Mouse (Mus musculus) bone marrow, adult 2 months (tissue): ENCODE measurements around the gene Tmtc1.

Source experiments
- CTCF ChIP-seq: fragments of 200-500 bp; IDR thresholded peaks from 2 replicates; pipeline ENCODE4 v1.5.1; 2011; ENCODE audit warnings: low read length, control low read depth; ENCODE audit not compliant: control insufficient read depth, insufficient read depth
- POLR2A ChIP-seq: fragments of 200-500 bp; IDR thresholded peaks from 2 replicates; pipeline ENCODE4 v1.6.1; 2011; ENCODE audit warnings: low read depth, mild to moderate bottlenecking, control low read depth, low read length, borderline replicate concordance; ENCODE audit not compliant: control insufficient read depth

DNA sequence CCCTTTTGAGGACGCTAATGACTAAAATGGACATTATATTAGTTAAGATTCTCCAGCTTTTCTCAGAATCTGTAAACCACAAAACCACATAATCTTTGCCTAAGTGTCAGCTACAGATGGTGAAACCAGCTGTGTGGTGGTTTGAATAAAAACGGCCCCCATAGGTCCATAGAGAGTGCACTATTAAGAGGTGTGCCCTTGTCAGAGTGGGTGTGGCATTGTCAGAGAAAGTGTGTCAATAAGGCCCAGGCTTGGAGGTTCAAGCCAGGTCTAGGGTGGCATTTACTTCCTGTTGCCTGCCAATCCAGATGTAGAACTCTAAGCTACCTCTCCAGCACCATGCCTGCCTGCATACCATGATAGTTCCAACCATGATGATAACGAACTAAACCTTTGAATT is 99.2 kb downstream of the Tmtc1 start:
- TF ChIP-seq CTCF (no peak), POLR2A (no peak)
